Mouse (Mus musculus): ENCODE results near the gene Tgm2.

DNA sequence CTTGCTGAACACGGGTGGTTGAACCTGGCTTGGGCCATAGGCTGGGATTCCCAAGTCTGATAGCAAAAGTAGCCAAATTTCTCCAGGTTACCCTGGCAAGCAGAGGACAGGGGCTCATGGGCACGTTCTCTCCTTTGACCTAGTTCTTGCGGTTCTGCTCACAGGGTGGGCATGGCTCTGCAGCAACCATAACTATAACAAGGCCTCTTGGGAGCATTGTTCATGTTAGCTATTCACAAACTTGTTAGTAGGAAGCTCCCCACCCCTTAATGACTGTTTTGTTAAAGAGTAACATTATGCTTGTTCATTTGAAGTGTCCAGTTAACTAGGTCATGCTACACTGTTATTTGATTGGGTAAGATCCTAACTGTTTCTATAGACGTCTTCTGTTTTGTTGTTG, 19.5 kb upstream of the Tgm2 start:
- TF ChIP-seq EP300 (IDR thresholded peaks at IDR 0.05; ENCODE audit: low read depth) (no peak), CTCF (IDR thresholded peaks at IDR 0.05; ENCODE audit: low read depth) (no peak)

Measured in liver, embryonic 14.5 days (tissue).